Mouse (Mus musculus) hindbrain, embryonic 16.5 days (tissue): ENCODE measurements at regions not wholly inside any gene's neighbourhood (a gene's known extent, or its start where the extent isn't known, plus 50 kb on each side); places are given as distances from the start of the nearest gene placed in this dataset.

ENCODE experiments used
- ATAC-seq: fragments of 200-750 bp; cut with Nextera tagmentation; 2 replicates; pipeline ENCODE4 v1.8.0; 2017; ENCODE audit warnings: moderate TSS enrichment, moderate library complexity
- H3K27ac ChIP-seq: fragments of 300-500 bp; sonication (generic); 2 replicates; pipeline ENCODE4 v1.5.1; 2014; ENCODE audit warnings: low read depth, mild to moderate bottlenecking, control low read depth, low read length, moderate library complexity
- H3K27me3 ChIP-seq: fragments of 300-500 bp; sonication (generic); replicated peaks from 2 replicates; pipeline ENCODE4 v1.6.1; 2014; ENCODE audit warnings: low read length; ENCODE audit not compliant: control insufficient read depth, insufficient read depth
- H3K36me3 ChIP-seq: fragments of 300-500 bp; sonication (generic); 2 replicates; pipeline ENCODE4 v1.6.1; 2014; ENCODE audit warnings: mild to moderate bottlenecking, low read length, moderate library complexity, mixed read lengths; ENCODE audit not compliant: control insufficient read depth, insufficient read depth
- H3K4me1 ChIP-seq: fragments of 300-500 bp; sonication (generic); 2 replicates; pipeline ENCODE4 v1.6.1; 2014; ENCODE audit warnings: low read depth, low read length; ENCODE audit not compliant: control insufficient read depth, insufficient read depth
- H3K4me2 ChIP-seq: fragments of 300-500 bp; sonication (generic); 2 replicates; pipeline ENCODE4 v1.6.1; 2014; ENCODE audit warnings: mild to moderate bottlenecking, low read length, control low read depth, moderate library complexity
- H3K4me3 ChIP-seq: fragments of 300-500 bp; sonication (generic); 2 replicates; pipeline ENCODE4 v1.5.1; 2014; ENCODE audit warnings: mild to moderate bottlenecking, low read length, control low read depth, moderate library complexity
- H3K9ac ChIP-seq: fragments of 300-500 bp; sonication (generic); 2 replicates; pipeline ENCODE4 v1.6.1; 2014; ENCODE audit warnings: low read depth, mild to moderate bottlenecking, control low read depth, low read length, moderate library complexity
- H3K9me3 ChIP-seq: fragments of 300-500 bp; sonication (generic); 2 replicates; pipeline ENCODE4 v1.6.1; 2014; ENCODE audit warnings: mild to moderate bottlenecking, low read length, moderate library complexity; ENCODE audit not compliant: control insufficient read depth
- WGBS: fragments of 180-500 bp; shearing (Covaris S2); extraction: QIAGEN DNeasy Blood & Tissue Kit; methylation state at CpG from one replicate; pipeline ENCODE4 v1.1.7; 2014; 5-methylcytosine and 5-hydroxymethylcytosine counted together

GRCm38 (mm10) chr4:142863939-142864338, 348.9 kb downstream of the Prdm2 start:
- H3K4me3 ChIP-seq: no peak overlapping the region
- H3K4me2 ChIP-seq: no peak overlapping the region
- no peaks in the 10 kb centered on the region for H3K9me3 ChIP-seq
- ATAC-seq: no peak
- H3K4me1 ChIP-seq: no peaks in the 10 kb centered on the region
- H3K27me3 ChIP-seq: no peaks in the 10 kb centered on the region
- no peak overlapping the region for H3K9ac ChIP-seq
- no peaks in the 10 kb centered on the region for H3K36me3 ChIP-seq
- no peak overlapping the region for H3K27ac ChIP-seq
- 75% methylated on average over 5 of the region's 5 CpGs for WGBS

- H3K27me3 ChIP-seq: no peaks in the 10 kb centered on the region
- ATAC-seq: no peak
- 88% methylated on average over 3 of the region's 3 CpGs for WGBS
Observed at GRCm38 (mm10) chr4:142860441-142860840, 352.4 kb downstream of the Prdm2 start.

GRCm38 (mm10) chr4:142856626-142857025, 356.2 kb downstream of the Prdm2 start:
- Histone ChIP-seq H3K9ac (no peak overlapping the region), H3K27me3 (no peaks in the 10 kb centered on the region), H3K4me1 (0 out of 2 replicates have a peak, but pooled peaks cover 7% of the 10 kb centered on the region), H3K27ac (no peak overlapping the region), H3K4me3 (no peak overlapping the region), H3K9me3 (no peaks in the 10 kb centered on the region), H3K36me3 (no peaks in the 10 kb centered on the region), H3K4me2 (no peak overlapping the region)
- 47% methylated on average over 6 of the region's 6 CpGs for WGBS
- peak; percentile 74 for ATAC-seq

More at GRCm38 (mm10) chr4:142860441-142860840, 352.4 kb downstream of the Prdm2 start:
- Histone ChIP-seq H3K4me1 (0 out of 2 replicates have a peak, but pooled peaks cover 7% of the 10 kb centered on the region), H3K27ac (no peak overlapping the region), H3K4me3 (no peak overlapping the region), H3K9me3 (no peaks in the 10 kb centered on the region), H3K9ac (no peak overlapping the region), H3K4me2 (no peak overlapping the region), H3K36me3 (no peaks in the 10 kb centered on the region)

- H3K4me1 ChIP-seq: 0 out of 2 replicates have a peak, but pooled peaks cover 7% of the 10 kb centered on the region
- no peaks in the 10 kb centered on the region for H3K27me3 ChIP-seq
- 89% methylated on average over 6 of the region's 6 CpGs for WGBS
- no peak overlapping the region for H3K27ac ChIP-seq
- H3K36me3 ChIP-seq: no peaks in the 10 kb centered on the region
- H3K4me2 ChIP-seq: no peak overlapping the region
- H3K9ac ChIP-seq: no peak overlapping the region
- H3K9me3 ChIP-seq: no peaks in the 10 kb centered on the region
- ATAC-seq: no peak
- no peak overlapping the region for H3K4me3 ChIP-seq
Observed at GRCm38 (mm10) chr4:142855635-142856034, 357.2 kb downstream of the Prdm2 start.

- Histone ChIP-seq H3K27me3 (no peaks in the 10 kb centered on the region), H3K9ac (no peak overlapping the region), H3K36me3 (no peaks in the 10 kb centered on the region), H3K4me3 (no peak overlapping the region), H3K4me2 (no peak overlapping the region), H3K4me1 (0 out of 2 replicates have a peak, but pooled peaks cover 7% of the 10 kb centered on the region), H3K27ac (no peak overlapping the region), H3K9me3 (no peaks in the 10 kb centered on the region)
- no peak for ATAC-seq
- WGBS: 91% methylated on average over 15 of the region's 15 CpGs
Observed at GRCm38 (mm10) chr4:142853924-142854323, 358.9 kb downstream of the Prdm2 start.

GRCm38 (mm10) chr4:142845066-142845696, 367.6 kb downstream of the Prdm2 start:
- Histone ChIP-seq H3K9ac (no peak overlapping the region), H3K4me1 (no peaks in the 10 kb centered on the region)
- 56% methylated on average over 6 of the region's 6 CpGs for WGBS

GRCm38 (mm10) chr4:142839540-142839939, 373.3 kb downstream of the Prdm2 start:
- Histone ChIP-seq H3K4me2 (no peak overlapping the region), H3K9ac (no peak overlapping the region), H3K36me3 (no peaks in the 10 kb centered on the region), H3K9me3 (no peaks in the 10 kb centered on the region), H3K4me1 (no peaks in the 10 kb centered on the region), H3K4me3 (no peak overlapping the region), H3K27ac (no peak overlapping the region), H3K27me3 (no peaks in the 10 kb centered on the region)
- WGBS: 47% methylated on average over 4 of the region's 4 CpGs
- no peak for ATAC-seq

More at GRCm38 (mm10) chr4:142845066-142845696, 367.6 kb downstream of the Prdm2 start:
- no peaks in the 10 kb centered on the region for H3K9me3 ChIP-seq
- ATAC-seq: no peak
- no peaks in the 10 kb centered on the region for H3K36me3 ChIP-seq
- H3K4me2 ChIP-seq: no peak overlapping the region
- no peak overlapping the region for H3K27ac ChIP-seq
- H3K4me3 ChIP-seq: no peak overlapping the region
- H3K27me3 ChIP-seq: no peaks in the 10 kb centered on the region

- Histone ChIP-seq H3K27me3 (no peaks in the 10 kb centered on the region), H3K9me3 (no peaks in the 10 kb centered on the region), H3K27ac (no peak overlapping the region), H3K4me3 (no peak overlapping the region), H3K4me1 (no peaks in the 10 kb centered on the region), H3K36me3 (no peaks in the 10 kb centered on the region), H3K9ac (no peak overlapping the region), H3K4me2 (no peak overlapping the region)
- 64% methylated on average over 4 of the region's 4 CpGs for WGBS
- ATAC-seq: no peak
Observed at GRCm38 (mm10) chr4:142838363-142838964, 374.3 kb downstream of the Prdm2 start.

- Histone ChIP-seq H3K9me3 (no peaks in the 10 kb centered on the region), H3K27ac (no peak overlapping the region), H3K4me2 (no peak overlapping the region), H3K4me3 (no peak overlapping the region), H3K9ac (no peak overlapping the region), H3K36me3 (no peaks in the 10 kb centered on the region), H3K4me1 (no peaks in the 10 kb centered on the region), H3K27me3 (no peaks in the 10 kb centered on the region)
- WGBS: 76% methylated on average over 4 of the region's 4 CpGs
- no peak for ATAC-seq
Observed at GRCm38 (mm10) chr4:142837636-142838035, 375.2 kb downstream of the Prdm2 start.
